Mouse (Mus musculus) CH12.LX (cell line): ENCODE measurements at regions not wholly inside any gene's neighbourhood (a gene's known extent, or its start where the extent isn't known, plus 50 kb on each side); places are given as distances from the start of the nearest gene placed in this dataset.
A peak's percentile ranks its signal among the peaks of the same experiment; 100 is the strongest.

Source experiments
- DNase-seq: peaks from one replicate; pipeline ENCODE4 v3.0.0-alpha.2; 2013; ENCODE audit errors: extremely low read depth
- H3K27ac ChIP-seq: 2 replicates; pipeline ENCODE4 v1.5.1; 2012; ENCODE audit warnings: low read depth, mild to moderate bottlenecking, control low read depth, moderate library complexity; ENCODE audit not compliant: insufficient read depth
- H3K27me3 ChIP-seq: replicated peaks from 2 replicates; pipeline ENCODE3; 2012; ENCODE audit warnings: inconsistent platforms
- H3K36me3 ChIP-seq, 2 experiments: replicated peaks in 1 of 2; 2 replicates each; pipeline versions ENCODE3 to v1.6.1; 2012; ENCODE audit warnings: inconsistent platforms in 1 of 2, low read length in 1 of 2, mild to moderate bottlenecking in 1 of 2, mixed read lengths in 1 of 2, moderate library complexity in 1 of 2; ENCODE audit not compliant: control insufficient read depth in 1 of 2, insufficient read depth in 1 of 2
- H3K4me1 ChIP-seq, 2 experiments: 2 replicates each; pipeline ENCODE4 v1.6.1; 2012; ENCODE audit warnings: inconsistent platforms in 1 of 2, moderate library complexity in 1 of 2; ENCODE audit not compliant: insufficient read depth in 2 of 2, control insufficient read depth in 1 of 2
- H3K4me2 ChIP-seq: 2 replicates; pipeline ENCODE4 v1.6.1; 2012; ENCODE audit warnings: low read depth, mild to moderate bottlenecking, control low read depth; ENCODE audit not compliant: poor library complexity, insufficient read depth, severe bottlenecking
- H3K4me3 ChIP-seq, 3 experiments: fragments of 150-350 bp in 1 of 3; sonication (generic) in 1 of 3; replicated peaks in 1 of 3; 2 replicates each; pipeline versions ENCODE3 to v1.5.1; 2011 to 2012; ENCODE audit warnings: low read depth in 2 of 3, low read length in 2 of 3, mild to moderate bottlenecking in 2 of 3, moderate library complexity in 2 of 3, control low read depth in 1 of 3, improper control_type of control experiment in 1 of 3, inconsistent platforms in 1 of 3, mixed read lengths in 1 of 3; ENCODE audit not compliant: poor library complexity in 1 of 3
- H3K79me2 ChIP-seq: replicated peaks from 2 replicates; pipeline ENCODE4 v1.6.1; 2012; ENCODE audit warnings: mild to moderate bottlenecking, moderate library complexity; ENCODE audit not compliant: control insufficient read depth, poor library complexity, insufficient read depth, severe bottlenecking; ENCODE audit errors: extremely low read depth
- H3K9ac ChIP-seq: 2 replicates; pipeline ENCODE4 v1.6.1; 2012; ENCODE audit warnings: low read depth, mild to moderate bottlenecking, control low read depth, moderate library complexity; ENCODE audit not compliant: insufficient read depth
- H3K9me3 ChIP-seq: replicated peaks from 2 replicates; pipeline ENCODE3; 2012; ENCODE audit warnings: low read length, inconsistent platforms, mixed read lengths
- BHLHE40 ChIP-seq: IDR thresholded peaks from 2 replicates; pipeline ENCODE4 v1.6.1; 2011; ENCODE audit warnings: mild to moderate bottlenecking, low read depth, low read length, improper control_type of control experiment
- CHD2 ChIP-seq: IDR thresholded peaks from 2 replicates; pipeline ENCODE4 v1.6.1; 2011; ENCODE audit warnings: low read length, improper control_type of control experiment
- CTCF ChIP-seq, 2 experiments: IDR thresholded peaks in 1 of 2; conservative IDR thresholded peaks in 1 of 2; 2 replicates each; pipeline ENCODE4 v1.5.1; 2011 to 2012; ENCODE audit warnings: low read depth in 2 of 2, low read length in 2 of 2, improper control_type of control experiment in 1 of 2, inconsistent platforms in 1 of 2, mild to moderate bottlenecking in 1 of 2, moderate library complexity in 1 of 2
- ELF1 ChIP-seq: IDR thresholded peaks from 2 replicates; pipeline ENCODE4 v1.6.1; 2014; ENCODE audit warnings: low read depth, mild to moderate bottlenecking, inconsistent platforms, low read length, improper control_type of control experiment
- EP300 ChIP-seq: IDR thresholded peaks from 2 replicates; pipeline ENCODE4 v1.6.1; 2011; ENCODE audit warnings: low read length, improper control_type of control experiment
- IRF4 ChIP-seq: IDR thresholded peaks from 2 replicates; pipeline ENCODE4 v1.6.1; 2014; ENCODE audit warnings: low read depth, mild to moderate bottlenecking, inconsistent platforms, low read length, improper control_type of control experiment
- JUN ChIP-seq: IDR thresholded peaks from 2 replicates; pipeline ENCODE4 v1.6.1; 2011; ENCODE audit warnings: low read depth, mild to moderate bottlenecking, low read length, improper control_type of control experiment, moderate library complexity; ENCODE audit not compliant: insufficient read depth
- MAX ChIP-seq: IDR thresholded peaks from 2 replicates; pipeline ENCODE4 v1.6.1; 2011; ENCODE audit warnings: low read length, improper control_type of control experiment
- MEF2A ChIP-seq: IDR thresholded peaks from 2 replicates; pipeline ENCODE4 v1.6.1; 2014; ENCODE audit warnings: low read depth, mild to moderate bottlenecking, inconsistent platforms, low read length, improper control_type of control experiment, borderline replicate concordance
- MXI1 ChIP-seq: IDR thresholded peaks from 2 replicates; pipeline ENCODE4 v1.6.1; 2011; ENCODE audit warnings: mild to moderate bottlenecking, low read depth, low read length, improper control_type of control experiment
- MYC ChIP-seq: IDR thresholded peaks from 2 replicates; pipeline ENCODE4 v1.6.1; 2011; ENCODE audit warnings: low read depth, mild to moderate bottlenecking, improper control_type of control experiment, low read length
- NRF1 ChIP-seq: IDR thresholded peaks from 2 replicates; pipeline ENCODE4 v1.6.1; 2014; ENCODE audit warnings: low read depth, mild to moderate bottlenecking, inconsistent platforms, low read length, improper control_type of control experiment, moderate library complexity
- PAX5 ChIP-seq: IDR thresholded peaks from 2 replicates; pipeline ENCODE4 v1.6.1; 2012; ENCODE audit warnings: low read length, inconsistent platforms, mixed read lengths
- POLR2A ChIP-seq: IDR thresholded peaks from 2 replicates; pipeline ENCODE4 v1.6.1; 2011; ENCODE audit warnings: low read depth, mild to moderate bottlenecking, improper control_type of control experiment, low read length
- POLR2AphosphoS2 ChIP-seq: IDR thresholded peaks from 2 replicates; pipeline ENCODE4 v1.6.1; 2011; ENCODE audit warnings: low read depth, low read length, improper control_type of control experiment
- RAD21 ChIP-seq: IDR thresholded peaks from 2 replicates; pipeline ENCODE4 v1.6.1; 2011; ENCODE audit warnings: low read depth, mild to moderate bottlenecking, low read length, improper control_type of control experiment, moderate library complexity
- RCOR1 ChIP-seq: conservative IDR thresholded peaks from 2 replicates; pipeline ENCODE4 v1.6.1; 2012; ENCODE audit warnings: low read depth, mild to moderate bottlenecking, inconsistent platforms, low read length, improper control_type of control experiment
- SMC3 ChIP-seq: IDR thresholded peaks from 2 replicates; pipeline ENCODE4 v1.6.1; 2011; ENCODE audit warnings: low read depth, low read length, improper control_type of control experiment
- TCF12 ChIP-seq: IDR thresholded peaks from 2 replicates; pipeline ENCODE4 v1.6.1; 2014; ENCODE audit warnings: low read depth, mild to moderate bottlenecking, inconsistent platforms, low read length, improper control_type of control experiment
- UBTF ChIP-seq: IDR thresholded peaks from 2 replicates; pipeline ENCODE4 v1.6.1; 2012; ENCODE audit warnings: low read depth, mild to moderate bottlenecking, inconsistent platforms, low read length, improper control_type of control experiment, moderate library complexity
- USF1 ChIP-seq: IDR thresholded peaks from 2 replicates; pipeline ENCODE4 v1.6.1; 2014; ENCODE audit warnings: low read depth, mild to moderate bottlenecking, inconsistent platforms, low read length, improper control_type of control experiment
- USF2 ChIP-seq: conservative IDR thresholded peaks from 2 replicates; pipeline ENCODE4 v1.6.1; 2011; ENCODE audit warnings: low read depth, low read length, improper control_type of control experiment
- ZC3H11A ChIP-seq: IDR thresholded peaks from 2 replicates; pipeline ENCODE4 v1.6.1; 2012; ENCODE audit warnings: low read depth, mild to moderate bottlenecking, inconsistent platforms, low read length, improper control_type of control experiment
- ZKSCAN1 ChIP-seq: IDR thresholded peaks from 2 replicates; pipeline ENCODE4 v1.6.1; 2012; ENCODE audit warnings: low read depth, inconsistent platforms, low read length, improper control_type of control experiment, borderline replicate concordance
- ZMIZ1 ChIP-seq: IDR thresholded peaks from 2 replicates; pipeline ENCODE4 v1.6.1; 2012; ENCODE audit warnings: low read depth, mild to moderate bottlenecking, inconsistent platforms, low read length, improper control_type of control experiment
- ZNF384 ChIP-seq: IDR thresholded peaks from 2 replicates; pipeline ENCODE4 v1.6.1; 2012; ENCODE audit warnings: low read depth, low read length, improper control_type of control experiment, inconsistent platforms
- dilution Hi-C: fragments of 300-500 bp; cut with MboI; formaldehyde crosslinking; loops from 2 replicates; pipeline ENCODE4 v1.14.3; 2020; ENCODE audit warnings: low sequenced_read_pairs; ENCODE audit not compliant: extremely low pct_unique_long_range_greater_than_20kb, extremely low pct_ligation_motif_present
- in situ Hi-C: fragments of 300-500 bp; cut with MboI; formaldehyde crosslinking; loops from 3 replicates; pipeline ENCODE4 v1.14.3; 2019; ENCODE audit warnings: low sequenced_read_pairs, low pct_ligation_motif_present, low pct_unique_long_range_greater_than_20kb, mixed read lengths

GRCm38 (mm10) chr6:100470071-100470470, 182.8 kb upstream of the Rybp start (continued):
- TF ChIP-seq JUN: no peak
- peak; percentile 74 for TF ChIP-seq IRF4
- peak; percentile 67; the same call in 1 of the 2 replicates for TF ChIP-seq MEF2A
- no peak for TF ChIP-seq ZC3H11A
- TF ChIP-seq, all 38 proteins: peak for 10

- no peak for DNase-seq
- Histone ChIP-seq H3K79me2 (no peaks in the 10 kb centered on the region), H3K9me3 (peaks cover 62% of the 10 kb centered on the region), H3K27ac (no peak overlapping the region), H3K4me3 (no peak overlapping the region), H3K4me2 (no peak overlapping the region), H3K27me3 (peaks cover 46% of the 10 kb centered on the region), H3K9ac (no peak overlapping the region), H3K4me1 (no peaks in the 10 kb centered on the region)
- dilution Hi-C loops: no loop called here
- TF ChIP-seq ZKSCAN1: no peak
- no peak for TF ChIP-seq ZC3H11A
- no peak for TF ChIP-seq ZMIZ1
- no peak for TF ChIP-seq PAX5
- no peak for TF ChIP-seq USF1
- TF ChIP-seq SMC3: no peak
- TF ChIP-seq BHLHE40: no peak
- no peak for TF ChIP-seq POLR2AphosphoS2
- TF ChIP-seq CHD2: no peak
- TF ChIP-seq MXI1: no peak
- no peak for TF ChIP-seq RCOR1
- no peak for TF ChIP-seq ELF1
- TF ChIP-seq USF2: no peak
- TF ChIP-seq TCF12: no peak
- no peak for TF ChIP-seq RAD21
- no peak for TF ChIP-seq UBTF
- no peak for TF ChIP-seq EP300
- no peak for TF ChIP-seq POLR2A
- TF ChIP-seq, all 38 proteins: peak for 0
- in situ Hi-C loops: no loop called here
- no peaks in the 10 kb centered on the region for H3K36me3 ChIP-seq
These were observed 175.5 kb upstream of the Rybp start for GRCm38 (mm10) chr6:100462757-100463156.

- H3K9ac ChIP-seq: no peak overlapping the region
- H3K27ac ChIP-seq: no peak overlapping the region
- H3K4me2 ChIP-seq: no peak overlapping the region
- H3K4me3 ChIP-seq: no peak overlapping the region
- H3K9me3 ChIP-seq: peaks cover 12% of the 10 kb centered on the region
- H3K79me2 ChIP-seq: no peaks in the 10 kb centered on the region
- in situ Hi-C loops: no loop called here
- no peaks in the 10 kb centered on the region for H3K27me3 ChIP-seq
- DNase-seq: no peak
- peaks cover 5 to 7% of the 10 kb centered on the region in 2 experiments; a peak in 2 of 4 replicates for H3K4me1 ChIP-seq
- no peaks in the 10 kb centered on the region for H3K36me3 ChIP-seq
- no peak for TF ChIP-seq PAX5
- no peak for TF ChIP-seq ZNF384
- no peak for TF ChIP-seq MAX
- no peak for TF ChIP-seq ZKSCAN1
- no peak for TF ChIP-seq ELF1
- no peak for TF ChIP-seq EP300
- TF ChIP-seq ZMIZ1: no peak
- no peak for TF ChIP-seq MYC
- no peak for TF ChIP-seq CTCF (conservative IDR thresholded peaks at IDR 0.05 in 1 of 2, IDR thresholded peaks at IDR 0.05 in 1 of 2; ENCODE audit: low read depth in 2 of 2, low read length in 2 of 2)
- no peak for TF ChIP-seq NRF1
- no peak for TF ChIP-seq POLR2A
- TF ChIP-seq USF1: no peak
- TF ChIP-seq IRF4: no peak
- TF ChIP-seq UBTF: no peak
- TF ChIP-seq TCF12: no peak
- dilution Hi-C loops: no loop called here
These were observed 166.1 kb upstream of the Rybp start for GRCm38 (mm10) chr6:100453401-100453800.
